Comparison of ENCODE assay signal across 17 mouse cellular contexts in the genomic region with DNA sequence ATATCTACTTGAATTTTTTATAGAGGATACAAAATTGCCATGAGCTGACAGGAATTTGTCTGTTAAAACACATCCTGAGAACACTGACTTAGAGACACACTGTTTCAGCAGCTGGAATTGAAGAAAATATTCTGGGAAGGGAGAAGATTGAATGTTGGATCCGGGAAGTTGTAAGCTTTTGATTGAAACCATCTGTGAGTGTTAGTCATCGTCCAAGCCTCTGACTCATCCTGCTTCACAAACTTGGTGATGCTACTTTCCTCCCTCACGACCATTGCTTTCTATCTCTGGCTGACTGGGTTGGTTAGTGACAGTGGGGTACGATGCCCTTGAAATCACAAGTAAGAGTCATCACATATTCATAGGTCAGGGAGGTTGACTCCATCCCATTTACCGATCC.
DNase-seq lines count a peak whose midpoint lies in the region; ATAC-seq lines count a peak whose summit lies in the region.
"Had no signal": no experiment of that assay in that cellular context is flagged by ENCODE, and none has a peak within 500 bp of the region (broad histone marks: within the 10 kb centered on the region; RNA-seq: fewer than 3 reads in every experiment).

No protein-coding gene starts in this region.

- no peaks in the 10 kb centered on the region for H3K4me1 ChIP-seq in kidney, embryonic 16.5 days (ENCODE audit: insufficient read depth, low read length)
- H3K4me1 ChIP-seq: embryonic facial prominence, embryonic 15.5 days; hindbrain, embryonic 12.5 days; limb, embryonic 13.5 days; lung, embryonic 15.5 days; neural tube, embryonic 13.5 days had no signal

- DNase-seq in gastrocnemius, adult 18-20 months (ENCODE audit: low spot score), result peak; percentile 37
- DNase-seq in gastrocnemius, postnatal 4 days (ENCODE audit: low spot score in 2 of 2), result no peak
- peak; percentile 28 for DNase-seq in left cerebral cortex, adult 11 months (ENCODE audit: low spot score)
- DNase-seq in left cerebral cortex, postnatal 10 days (ENCODE audit: extremely low spot score in 1 of 2, low spot score in 2 of 2), result no peak
- DNase-seq in Muller cell, postnatal 12 days (ENCODE audit: inconsistent ontology term), result peak; percentile 66
- DNase-seq in lung, postnatal 36 days, result peak; percentile 7
- DNase-seq in thymus, postnatal 36 days, result no peak
- DNase-seq: cerebellum, postnatal 25 days; forebrain, postnatal 0 days; kidney, adult 2 months; midbrain, embryonic 14.5 days had no signal

- intact Hi-C loops in left cerebral cortex, postnatal 10 days (cut with DNase I), result no loop called here

- no peaks in the 10 kb centered on the region for H3K27me3 ChIP-seq in kidney, embryonic 16.5 days (ENCODE audit: insufficient read depth, low read length)
- H3K27me3 ChIP-seq: embryonic facial prominence, embryonic 15.5 days; hindbrain, embryonic 12.5 days; limb, embryonic 13.5 days; lung, embryonic 15.5 days; neural tube, embryonic 13.5 days had no signal

- no peak overlapping the region for H3K27ac ChIP-seq in kidney, embryonic 16.5 days (ENCODE audit: low read length)
- H3K27ac ChIP-seq: embryonic facial prominence, embryonic 15.5 days; hindbrain, embryonic 12.5 days; limb, embryonic 13.5 days; lung, embryonic 15.5 days; neural tube, embryonic 13.5 days had no signal

- H3K36me3 ChIP-seq in kidney, embryonic 16.5 days (ENCODE audit: insufficient read depth, low read length), result no peaks in the 10 kb centered on the region
- H3K36me3 ChIP-seq: embryonic facial prominence, embryonic 15.5 days; hindbrain, embryonic 12.5 days; limb, embryonic 13.5 days; lung, embryonic 15.5 days; neural tube, embryonic 13.5 days had no signal

- no peak for ATAC-seq in kidney, embryonic 16.5 days (ENCODE audit: low FRiP score, low TSS enrichment)
- ATAC-seq: forebrain, postnatal 0 days had no signal

- no peak overlapping the region for H3K4me3 ChIP-seq in kidney, embryonic 16.5 days (ENCODE audit: low read length)
- H3K4me3 ChIP-seq: embryonic facial prominence, embryonic 15.5 days; hindbrain, embryonic 12.5 days; limb, embryonic 13.5 days; lung, embryonic 15.5 days; neural tube, embryonic 13.5 days had no signal

- no peak overlapping the region for H3K9ac ChIP-seq in kidney, embryonic 16.5 days (replicated peaks; ENCODE audit: low read length)
- H3K9ac ChIP-seq: embryonic facial prominence, embryonic 15.5 days; forebrain, postnatal 0 days; hindbrain, embryonic 12.5 days; limb, embryonic 13.5 days; lung, embryonic 15.5 days; neural tube, embryonic 13.5 days had no signal

- 71% methylated on average over 5 of the region's 5 CpGs for WGBS in kidney, embryonic 16.5 days

- no peaks in the 10 kb centered on the region for H3K9me3 ChIP-seq in kidney, embryonic 16.5 days (ENCODE audit: low read length)
- H3K9me3 ChIP-seq: embryonic facial prominence, embryonic 15.5 days; hindbrain, embryonic 12.5 days; limb, embryonic 13.5 days; lung, embryonic 15.5 days; neural tube, embryonic 13.5 days had no signal

- no peak overlapping the region for H3K4me2 ChIP-seq in kidney, embryonic 16.5 days (replicated peaks; ENCODE audit: low read depth, low read length)
- H3K4me2 ChIP-seq: embryonic facial prominence, embryonic 15.5 days; hindbrain, embryonic 12.5 days; limb, embryonic 13.5 days; lung, embryonic 15.5 days; neural tube, embryonic 13.5 days had no signal

Comparison
In these comparisons a context has a peak if more than half of its experiments do, and no peak if none do; other contexts are left out.
1. DNase-seq: peak in gastrocnemius, adult 18-20 months (single experiment), left cerebral cortex, adult 11 months (single experiment), Muller cell, postnatal 12 days (single experiment) and lung, postnatal 36 days (single experiment); none in gastrocnemius, postnatal 4 days (0 of 2), left cerebral cortex, postnatal 10 days (0 of 2) and thymus, postnatal 36 days (0 of 2).